Mouse (Mus musculus) neural tube, postnatal 0 days (tissue): ENCODE results near the gene Fkbp1a. TPM values are rescaled to one million over a fixed set of nuclear protein-coding genes. Genes with fewer than 3 reads are reported as not detected.

Experiments used
- polyA plus RNA-seq: library from polyadenylated mRNA; unstranded; fragments of >200 nt; fragmentation: Nextera tagmentation; extraction: Ambion mirVana; gene quantifications from 2 replicates; pipeline ENCODE4 v1.2.1, GENCODE M21; 2015

Fkbp1a gene
- 607 and 643 TPM in 2 replicates for polyA plus RNA-seq

DNA sequence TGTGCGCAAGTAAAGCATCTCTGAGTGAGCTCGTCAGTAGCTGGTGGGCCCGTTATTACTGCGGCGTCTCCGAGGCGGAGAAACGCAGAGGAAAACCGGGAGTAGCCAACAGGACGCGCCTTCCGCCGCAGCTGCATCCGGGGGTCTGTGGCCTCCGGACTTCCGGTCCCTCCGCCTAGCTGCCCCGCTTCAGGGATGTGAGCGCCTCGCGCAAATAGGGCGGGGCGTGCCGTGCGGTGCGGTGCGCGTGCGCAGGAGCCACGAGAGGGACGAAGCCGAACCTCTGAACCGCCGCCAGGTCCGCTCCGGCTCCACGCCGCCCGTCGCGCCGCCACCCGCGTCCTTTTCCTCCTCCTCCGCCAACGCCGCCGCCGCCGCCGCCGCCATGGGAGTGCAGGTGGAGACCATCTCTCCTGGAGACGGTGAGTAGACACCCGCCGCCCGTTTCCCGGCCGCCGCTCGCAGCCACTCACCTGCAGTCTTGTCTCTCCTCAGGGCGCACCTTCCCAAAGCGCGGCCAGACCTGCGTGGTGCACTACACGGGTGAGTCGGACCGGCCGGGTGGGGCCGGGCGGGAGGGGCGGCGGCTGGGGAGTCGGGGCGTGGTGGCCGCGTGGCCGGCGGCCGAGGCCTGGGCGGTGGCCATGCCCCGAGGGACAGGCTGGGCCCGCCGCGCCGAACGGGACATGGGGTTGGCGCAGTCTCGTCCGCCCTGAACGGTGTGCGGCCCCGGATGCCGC is at the start of gene Fkbp1a:
Gene Fkbp1a, plus strand, starts transcription at position 161 of the 740 bp plus-strand sequence.

DNA sequence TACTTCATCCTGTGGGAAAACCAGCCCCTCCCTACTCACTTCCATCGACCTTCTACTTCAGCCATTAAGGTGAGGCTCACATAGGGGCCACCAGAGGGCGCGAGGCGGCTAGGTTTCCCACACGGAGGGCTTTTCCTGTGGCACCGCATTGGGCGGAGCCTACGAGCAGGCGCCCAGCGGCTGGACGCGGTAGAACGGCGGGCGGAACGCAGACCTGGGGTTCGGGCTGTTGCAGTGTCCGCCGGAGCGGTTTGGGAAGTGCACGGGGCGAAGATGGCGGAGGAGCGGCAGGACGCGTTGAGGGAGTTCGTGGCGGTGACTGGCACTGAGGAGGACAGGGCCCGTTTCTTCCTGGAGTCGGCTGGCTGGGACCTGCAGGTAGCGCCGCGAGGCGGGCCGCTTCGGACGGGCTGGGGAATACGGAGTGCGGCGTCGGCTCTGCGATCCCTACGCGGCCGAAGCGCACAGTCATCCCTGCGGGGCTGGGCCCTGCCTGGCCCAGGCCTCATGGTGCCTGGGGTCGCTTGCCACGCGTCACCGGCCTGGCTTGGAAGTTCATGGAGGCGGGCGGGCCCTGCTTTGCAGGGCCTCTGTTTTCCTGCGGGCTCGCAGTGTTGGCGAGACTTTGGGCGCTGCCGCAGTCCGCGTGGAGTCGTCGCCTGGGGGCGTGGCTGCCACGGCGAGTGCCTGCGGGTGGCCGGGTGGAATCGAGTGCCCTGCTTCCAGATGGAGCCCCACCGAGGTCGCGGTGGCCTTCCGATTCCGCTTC is 48.1 kb upstream of the Fkbp1a start, which contains the start of gene Nsfl1c:
Gene Nsfl1c, plus strand, starts transcription at position 148 of the 769 bp plus-strand sequence.

DNA sequence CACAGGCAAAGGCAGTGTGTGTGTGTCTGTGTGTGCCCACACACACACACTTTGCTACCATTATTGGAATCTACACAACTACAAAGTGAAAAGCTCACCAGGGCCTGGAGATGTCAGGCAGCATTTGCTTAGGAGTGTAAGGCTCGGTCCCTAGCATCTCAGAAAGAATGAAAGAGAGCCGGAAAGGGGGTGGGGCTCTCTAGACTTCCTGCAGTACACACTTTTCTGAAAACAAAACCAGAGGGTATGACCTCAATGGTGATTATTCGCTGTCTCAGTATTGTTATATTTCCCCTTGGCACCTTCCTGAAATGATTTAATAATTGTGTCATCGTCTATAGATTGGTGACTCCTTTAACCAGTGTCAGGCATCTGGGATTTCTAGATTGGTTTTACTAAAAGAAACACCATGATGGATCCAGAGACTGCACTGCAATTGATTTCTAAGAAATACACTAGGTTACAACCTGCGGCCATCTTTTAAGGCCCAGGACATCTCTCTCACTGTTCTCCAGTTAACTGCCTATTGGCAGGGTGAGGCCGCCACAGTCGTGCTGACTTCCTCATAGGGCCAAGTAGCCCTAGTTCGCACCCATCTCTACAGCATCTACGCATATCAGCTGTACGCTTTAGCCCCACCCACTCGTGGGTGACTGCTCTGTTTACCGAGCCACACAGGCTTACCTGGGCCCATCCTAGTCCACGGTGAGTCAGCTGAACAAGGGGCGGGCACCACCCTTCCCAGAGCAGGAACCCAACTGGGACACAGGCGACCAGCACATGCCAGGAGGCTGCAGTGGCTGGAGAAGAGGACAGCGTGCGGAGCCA is 29.8 kb downstream of the Fkbp1a start, which contains the start of gene Sdcbp2:
Gene Sdcbp2, plus strand, starts transcription at position 750 of the 828 bp plus-strand sequence.

Other genes starting within 250 kb of the Fkbp1a start
- not detected in 2 replicates for gene 4921509C19Rik, start 66.3 kb upstream of the Fkbp1a start, polyA plus RNA-seq
- 220 and 229 TPM in 2 replicates for gene Nsfl1c, start 48.3 kb upstream of the Fkbp1a start, polyA plus RNA-seq
- gene Sdcbp2, start 30.1 kb downstream of the Fkbp1a start, polyA plus RNA-seq, result 0.79 and 1.0 TPM in 2 replicates
- 34.0 and 35.4 TPM in 2 replicates for gene Snph, start 90.1 kb downstream of the Fkbp1a start, polyA plus RNA-seq
- gene Rad21l, start 126.0 kb downstream of the Fkbp1a start, polyA plus RNA-seq, result 0.50 and 0.57 TPM in 2 replicates
- gene Tmem74b, start 159.5 kb downstream of the Fkbp1a start, polyA plus RNA-seq, result 27.5 and 29.7 TPM in 2 replicates
- gene Psmf1, start 201.7 kb downstream of the Fkbp1a start, polyA plus RNA-seq, result 64.9 and 66.8 TPM in 2 replicates